Mouse (Mus musculus): ENCODE results near the gene 9230104L09Rik. TPM values are rescaled to one million over a fixed set of nuclear protein-coding genes. Genes with fewer than 3 reads are reported as not detected.

9230104L09Rik gene
- polyA plus RNA-seq, 1 experiment from 2014 or later: not detected

DNA sequence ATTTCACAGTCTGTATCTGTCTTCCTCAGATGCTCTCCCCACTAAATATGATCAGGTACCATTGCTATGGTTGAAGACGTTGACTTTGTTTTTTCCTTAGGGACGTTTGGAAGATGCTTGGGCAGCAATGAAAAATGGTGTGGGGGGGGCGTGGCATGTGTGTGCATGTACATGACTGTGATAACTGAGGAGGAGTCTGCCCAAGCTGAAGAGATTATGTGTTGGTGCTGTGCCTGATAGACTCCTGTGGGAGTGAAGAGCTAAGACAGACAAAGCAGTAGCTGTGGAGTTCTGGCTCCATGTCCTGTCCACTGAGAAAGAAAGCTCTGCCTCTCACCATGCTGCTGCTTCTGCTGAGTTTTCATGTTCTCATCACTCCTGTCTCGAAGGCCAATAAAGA is 29.9 kb downstream of the 9230104L09Rik start, which contains the start of gene Cst9:
TSS of gene Cst9 (plus strand) at position 236 of the 400 bp plus-strand sequence.
- no peak within 1 kb of the TSS for H3K4me3 ChIP-seq (ENCODE audit: low read depth, low read length)
- H3K9me3 ChIP-seq (ENCODE audit: control insufficient read depth, low read length): no peaks in the 10 kb centered on the region
- no peak for ATAC-seq (ENCODE audit: low FRiP score)
- H3K27me3 ChIP-seq (ENCODE audit: control insufficient read depth, insufficient read depth, low read length): no peaks in the 10 kb centered on the region
- H3K4me2 ChIP-seq (replicated peaks; ENCODE audit: low read depth, low read length): no peak within 1 kb of the TSS
- no peak within 1 kb of the TSS for H3K27ac ChIP-seq (ENCODE audit: low read depth, low read length)
- no peak for DNase-seq (ENCODE audit: low spot score)
- H3K36me3 ChIP-seq (ENCODE audit: control insufficient read depth, insufficient read depth, low read length): no peaks in the 10 kb centered on the region
- no peaks in the 10 kb centered on the region for H3K4me1 ChIP-seq (replicated peaks; ENCODE audit: control insufficient read depth, insufficient read depth, low read length)
- 71% methylated on average over 4 of the region's 4 CpGs for WGBS
- no peak within 1 kb of the TSS for H3K9ac ChIP-seq (ENCODE audit: low read depth, low read length)

- no peaks in the 10 kb centered on the region for H3K9me3 ChIP-seq (ENCODE audit: control insufficient read depth, low read length)
- no peak overlapping the region for H3K27ac ChIP-seq (ENCODE audit: low read depth, low read length)
- no peak overlapping the region for H3K4me3 ChIP-seq (ENCODE audit: low read depth, low read length)
- H3K4me2 ChIP-seq (replicated peaks; ENCODE audit: low read depth, low read length): no peak overlapping the region
- ATAC-seq (ENCODE audit: low FRiP score) (no peak), DNase-seq (ENCODE audit: low spot score) (no peak)
- H3K9ac ChIP-seq (ENCODE audit: low read depth, low read length): no peak overlapping the region
- 85% methylated on average over 1 of the region's 1 CpGs for WGBS
- H3K4me1 ChIP-seq (replicated peaks; ENCODE audit: control insufficient read depth, insufficient read depth, low read length): no peaks in the 10 kb centered on the region
- no peaks in the 10 kb centered on the region for H3K36me3 ChIP-seq (ENCODE audit: control insufficient read depth, insufficient read depth, low read length)
- no peaks in the 10 kb centered on the region for H3K27me3 ChIP-seq (ENCODE audit: control insufficient read depth, insufficient read depth, low read length)
Observed at GRCm38 (mm10) chr2:148825986-148826385, 38.9 kb downstream of the 9230104L09Rik start.

DNA sequence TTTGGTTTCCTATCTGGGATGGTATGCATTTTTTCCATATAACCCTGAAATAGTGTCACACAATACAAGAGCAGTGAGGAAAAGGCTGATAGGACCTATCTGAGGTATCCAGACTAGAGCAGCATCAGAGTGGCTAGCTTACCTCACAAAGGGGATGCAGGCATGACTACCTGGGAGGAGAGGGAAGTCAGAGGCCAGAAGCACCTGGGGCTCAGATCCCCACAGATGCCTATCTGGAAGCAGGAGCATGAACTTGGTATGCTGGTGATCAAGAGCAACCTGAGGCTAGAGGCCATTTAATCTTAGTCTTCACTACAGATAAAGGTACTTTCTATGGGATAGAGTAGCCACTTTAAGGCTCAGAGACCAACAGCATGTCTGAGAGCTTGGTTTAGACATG is 44.9 kb downstream of the 9230104L09Rik start, which contains the start of gene Cst13:
TSS of gene Cst13 (plus strand) at position 173 of the 400 bp plus-strand sequence.
- no peak for ATAC-seq (ENCODE audit: low FRiP score)
- no peaks in the 10 kb centered on the region for H3K9me3 ChIP-seq (ENCODE audit: control insufficient read depth, low read length)
- H3K27me3 ChIP-seq (ENCODE audit: control insufficient read depth, insufficient read depth, low read length): no peaks in the 10 kb centered on the region
- no peaks in the 10 kb centered on the region for H3K36me3 ChIP-seq (ENCODE audit: control insufficient read depth, insufficient read depth, low read length)
- no peak within 1 kb of the TSS for H3K9ac ChIP-seq (ENCODE audit: low read depth, low read length)
- no peak for DNase-seq (ENCODE audit: low spot score)
- H3K27ac ChIP-seq (ENCODE audit: low read depth, low read length): no peak within 1 kb of the TSS
- no peak within 1 kb of the TSS for H3K4me3 ChIP-seq (ENCODE audit: low read depth, low read length)
- H3K4me1 ChIP-seq (replicated peaks; ENCODE audit: control insufficient read depth, insufficient read depth, low read length): no peaks in the 10 kb centered on the region
- no peak within 1 kb of the TSS for H3K4me2 ChIP-seq (replicated peaks; ENCODE audit: low read depth, low read length)

- no peak overlapping the region for H3K4me3 ChIP-seq (ENCODE audit: low read depth, low read length)
- 86% methylated on average over 6 of the region's 6 CpGs for WGBS
- DNase-seq (ENCODE audit: low spot score) (no peak), ATAC-seq (ENCODE audit: low FRiP score) (no peak)
- H3K9ac ChIP-seq (ENCODE audit: low read depth, low read length): no peak overlapping the region
- no peaks in the 10 kb centered on the region for H3K27me3 ChIP-seq (ENCODE audit: control insufficient read depth, insufficient read depth, low read length)
- no peaks in the 10 kb centered on the region for H3K4me1 ChIP-seq (replicated peaks; ENCODE audit: control insufficient read depth, insufficient read depth, low read length)
- H3K9me3 ChIP-seq (ENCODE audit: control insufficient read depth, low read length): no peaks in the 10 kb centered on the region
- H3K36me3 ChIP-seq (ENCODE audit: control insufficient read depth, insufficient read depth, low read length): no peaks in the 10 kb centered on the region
- H3K27ac ChIP-seq (ENCODE audit: low read depth, low read length): no peak overlapping the region
- no peak overlapping the region for H3K4me2 ChIP-seq (replicated peaks; ENCODE audit: low read depth, low read length)
Observed at GRCm38 (mm10) chr2:148806696-148807095, 58.1 kb downstream of the 9230104L09Rik start.

- DNase-seq (ENCODE audit: low spot score) (no peak), ATAC-seq (ENCODE audit: low FRiP score) (no peak)
- Histone ChIP-seq H3K36me3 (ENCODE audit: control insufficient read depth, insufficient read depth, low read length) (no peaks in the 10 kb centered on the region), H3K27ac (ENCODE audit: low read depth, low read length) (no peak overlapping the region), H3K27me3 (ENCODE audit: control insufficient read depth, insufficient read depth, low read length) (no peaks in the 10 kb centered on the region), H3K4me3 (ENCODE audit: low read depth, low read length) (no peak overlapping the region), H3K4me1 (replicated peaks; ENCODE audit: control insufficient read depth, insufficient read depth, low read length) (no peaks in the 10 kb centered on the region), H3K9me3 (ENCODE audit: control insufficient read depth, low read length) (no peaks in the 10 kb centered on the region), H3K9ac (ENCODE audit: low read depth, low read length) (no peak overlapping the region), H3K4me2 (replicated peaks; ENCODE audit: low read depth, low read length) (no peak overlapping the region)
- WGBS: 65% methylated on average over 3 of the region's 3 CpGs
Observed at GRCm38 (mm10) chr2:148801491-148801921, 63.3 kb downstream of the 9230104L09Rik start.

- no peaks in the 10 kb centered on the region for H3K9me3 ChIP-seq (ENCODE audit: control insufficient read depth, low read length)
- no peak within 1 kb of the TSS for H3K4me3 ChIP-seq (ENCODE audit: low read depth, low read length)
- ATAC-seq (ENCODE audit: low FRiP score): no peak
- H3K27ac ChIP-seq (ENCODE audit: low read depth, low read length): no peak within 1 kb of the TSS
- H3K4me1 ChIP-seq (replicated peaks; ENCODE audit: control insufficient read depth, insufficient read depth, low read length): no peaks in the 10 kb centered on the region
- DNase-seq (ENCODE audit: low spot score): no peak
- H3K9ac ChIP-seq (ENCODE audit: low read depth, low read length): no peak within 1 kb of the TSS
- no peaks in the 10 kb centered on the region for H3K36me3 ChIP-seq (ENCODE audit: control insufficient read depth, insufficient read depth, low read length)
- H3K27me3 ChIP-seq (ENCODE audit: control insufficient read depth, insufficient read depth, low read length): no peaks in the 10 kb centered on the region
- no peak within 1 kb of the TSS for H3K4me2 ChIP-seq (replicated peaks; ENCODE audit: low read depth, low read length)
- 95% methylated on average over 1 of the region's 1 CpGs for WGBS
Observed at GRCm38 (mm10) chr2:148798485-148798884, 66.4 kb downstream of the 9230104L09Rik start, which contains the start of gene Cst8. Cst8 (plus strand) TSS chr2:148798785.

Other genes with a start within 250 kb of the 9230104L09Rik start
- 113 and 114 TPM in 2 replicates for gene Nxt1, start 192.4 kb downstream of the 9230104L09Rik start, polyA plus RNA-seq (2014; fragmentation: Nextera tagmentation; extraction: Ambion mirVana)
- gene Gzf1, start 184.0 kb downstream of the 9230104L09Rik start, polyA plus RNA-seq (2014; fragmentation: Nextera tagmentation; extraction: Ambion mirVana): 21.0 and 24.8 TPM in 2 replicates
- 24.1 and 25.8 TPM in 2 replicates for gene Napb, start 132.6 kb downstream of the 9230104L09Rik start, polyA plus RNA-seq (2014; fragmentation: Nextera tagmentation; extraction: Ambion mirVana)
- gene Cstl1, start 114.7 kb downstream of the 9230104L09Rik start, polyA plus RNA-seq (2014; fragmentation: Nextera tagmentation; extraction: Ambion mirVana): 0.32 TPM in 1 of 2 replicates, not detected in the other
- not detected in 2 replicates for gene Cst11, start 93.5 kb downstream of the 9230104L09Rik start, polyA plus RNA-seq (2014; fragmentation: Nextera tagmentation; extraction: Ambion mirVana)
- not detected in 2 replicates for gene 8030411F24Rik, start 83.0 kb downstream of the 9230104L09Rik start, polyA plus RNA-seq (2014; fragmentation: Nextera tagmentation; extraction: Ambion mirVana)
- not detected in 2 replicates for gene Cst12, start 75.7 kb downstream of the 9230104L09Rik start, polyA plus RNA-seq (2014; fragmentation: Nextera tagmentation; extraction: Ambion mirVana)
- gene Cst8, start 66.3 kb downstream of the 9230104L09Rik start, polyA plus RNA-seq (2014; fragmentation: Nextera tagmentation; extraction: Ambion mirVana): not detected in 2 replicates
- gene Cst13, start 45.0 kb downstream of the 9230104L09Rik start, polyA plus RNA-seq (2014; fragmentation: Nextera tagmentation; extraction: Ambion mirVana): not detected in 2 replicates
- not detected in 2 replicates for gene Cst9, start 29.9 kb downstream of the 9230104L09Rik start, polyA plus RNA-seq (2014; fragmentation: Nextera tagmentation; extraction: Ambion mirVana)
- 367 and 384 TPM in 2 replicates for gene Cst3, start 10.7 kb upstream of the 9230104L09Rik start, polyA plus RNA-seq (2014; fragmentation: Nextera tagmentation; extraction: Ambion mirVana)
- not detected in 2 replicates for gene Gm1330, start 138.2 kb upstream of the 9230104L09Rik start, polyA plus RNA-seq (2014; fragmentation: Nextera tagmentation; extraction: Ambion mirVana)
- not detected in 2 replicates for gene Gm10750, start 152.2 kb upstream of the 9230104L09Rik start, polyA plus RNA-seq (2014; fragmentation: Nextera tagmentation; extraction: Ambion mirVana)